Mouse (Mus musculus) lung, adult 2 months (tissue): Measurements from ENCODE around the gene Dock4.

ENCODE experiments used
- CTCF ChIP-seq: fragments of 200-500 bp; IDR thresholded peaks from 2 replicates; pipeline ENCODE4 v1.5.1; 2011; ENCODE audit warnings: mild to moderate bottlenecking, low read length, control low read depth; ENCODE audit not compliant: insufficient read depth
- POLR2A ChIP-seq: fragments of 200-500 bp; IDR thresholded peaks from 2 replicates; pipeline ENCODE4 v1.6.1; 2011; ENCODE audit warnings: low read depth, mild to moderate bottlenecking, control low read depth, low read length, borderline replicate concordance; ENCODE audit errors: extremely low read depth

- TF ChIP-seq POLR2A (no peak), CTCF (no peak)
Observed at GRCm38 (mm10) chr12:40872716-40873115, 427.0 kb downstream of the Dock4 start.
